Mouse (Mus musculus) kidney, embryonic 14.5 days (tissue): ENCODE data around the gene Plbd2. TPM values are rescaled to one million over a fixed set of nuclear protein-coding genes. Genes with fewer than 3 reads are reported as not detected.
A peak's percentile ranks its signal among the peaks of the same experiment; 100 is the strongest.

Experiments
- ATAC-seq: fragments of 200-750 bp; cut with Nextera tagmentation; 2 replicates; pipeline ENCODE4 v1.8.0; 2017; ENCODE audit warnings: moderate number of reproducible peaks, mild to moderate bottlenecking, moderate TSS enrichment, moderate library complexity; ENCODE audit not compliant: low FRiP score, low TSS enrichment
- H3K27ac ChIP-seq: fragments of 300-500 bp; sonication (generic); 2 replicates; pipeline ENCODE4 v1.5.1; 2014; ENCODE audit warnings: low read depth, mild to moderate bottlenecking, low read length, moderate library complexity, mixed read lengths
- H3K27me3 ChIP-seq: fragments of 300-500 bp; sonication (generic); 2 replicates; pipeline ENCODE4 v1.6.1; 2014; ENCODE audit warnings: mild to moderate bottlenecking, low read length; ENCODE audit not compliant: control insufficient read depth, insufficient read depth
- H3K36me3 ChIP-seq: fragments of 300-500 bp; sonication (generic); 2 replicates; pipeline ENCODE4 v1.6.1; 2014; ENCODE audit warnings: low read length, mixed read lengths; ENCODE audit not compliant: control insufficient read depth, insufficient read depth
- H3K4me1 ChIP-seq: fragments of 300-500 bp; sonication (generic); 2 replicates; pipeline ENCODE4 v1.6.1; 2014; ENCODE audit warnings: low read length, mixed read lengths; ENCODE audit not compliant: control insufficient read depth, insufficient read depth
- H3K4me2 ChIP-seq: fragments of 300-500 bp; sonication (generic); replicated peaks from 2 replicates; pipeline ENCODE4 v1.6.1; 2014; ENCODE audit warnings: low read depth, mild to moderate bottlenecking, low read length
- H3K4me3 ChIP-seq: fragments of 300-500 bp; sonication (generic); 2 replicates; pipeline ENCODE4 v1.5.1; 2014; ENCODE audit warnings: mild to moderate bottlenecking, low read length
- H3K9ac ChIP-seq: fragments of 300-500 bp; sonication (generic); 2 replicates; pipeline ENCODE4 v1.6.1; 2014; ENCODE audit warnings: low read depth, mild to moderate bottlenecking, low read length, moderate library complexity
- H3K9me3 ChIP-seq: fragments of 300-500 bp; sonication (generic); 2 replicates; pipeline ENCODE4 v1.6.1; 2016; ENCODE audit warnings: low read length; ENCODE audit not compliant: control insufficient read depth
- WGBS: fragments of 180-500 bp; shearing (Covaris S2); extraction: QIAGEN DNeasy Blood & Tissue Kit; methylation state at CpG from one replicate; pipeline ENCODE4 v1.1.7; 2014; 5-methylcytosine and 5-hydroxymethylcytosine counted together
- polyA plus RNA-seq: library from polyadenylated mRNA; unstranded; fragments of >200 nt; fragmentation: Nextera tagmentation; extraction: Ambion mirVana; gene quantifications from 2 replicates; pipeline ENCODE4 v1.2.1, GENCODE M21; 2014

Gene Plbd2
- polyA plus RNA-seq, 1 experiment from 2014 or later: 44.5 TPM

DNA sequence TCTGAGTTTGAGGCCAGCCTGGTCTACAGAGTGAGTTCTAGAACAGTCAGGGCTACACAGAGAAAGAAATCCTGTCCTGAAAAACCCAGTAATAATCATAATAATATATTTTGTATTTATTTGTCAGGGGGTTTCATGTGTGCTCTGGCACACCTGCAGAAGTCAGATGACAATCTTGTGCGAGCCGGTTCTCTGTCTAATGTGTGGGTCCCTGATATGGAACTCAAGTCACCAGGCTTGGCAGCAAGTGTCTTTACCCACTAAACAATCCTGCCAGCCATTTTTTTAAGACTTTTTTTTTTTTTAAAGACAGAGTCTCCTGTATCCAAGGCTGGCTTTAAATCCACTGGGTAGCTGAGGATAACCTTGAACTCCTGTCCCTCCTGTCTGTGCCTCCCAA is 30.1 kb downstream of the Plbd2 start:
- Histone ChIP-seq H3K4me2 (no peak overlapping the region), H3K27me3 (no peaks in the 10 kb centered on the region), H3K36me3 (no peaks in the 10 kb centered on the region), H3K9ac (no peak overlapping the region), H3K4me3 (no peak overlapping the region), H3K27ac (no peak overlapping the region), H3K9me3 (no peaks in the 10 kb centered on the region), H3K4me1 (no peaks in the 10 kb centered on the region; the same call in 1 of the 2 replicates)
- ATAC-seq: no peak
- 88% methylated on average over 2 of the region's 2 CpGs for WGBS

DNA sequence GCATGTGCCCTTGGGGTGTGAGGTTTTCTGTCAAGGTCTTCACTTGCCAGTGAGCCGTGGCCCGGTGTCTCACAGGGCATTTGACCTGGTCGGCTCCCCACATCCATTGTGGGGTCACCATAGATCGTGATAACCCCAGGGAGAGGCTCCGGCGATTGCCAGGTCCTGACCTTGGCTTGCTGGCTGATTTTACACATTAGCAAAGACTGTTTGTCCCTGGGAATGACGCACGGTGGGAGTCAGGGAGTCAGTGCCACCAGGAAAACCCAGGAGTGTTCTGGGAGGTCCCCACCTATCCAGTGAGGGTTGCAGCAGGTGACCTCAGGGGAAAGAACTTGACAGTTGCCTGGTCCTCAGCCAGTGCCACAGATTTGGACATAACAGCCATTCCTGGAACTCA is 30.7 kb downstream of the Plbd2 start, which contains the start of gene Sdsl:
Gene Sdsl, minus strand, starts transcription at position 41 of the 400 bp plus-strand sequence.
- no peak within 1 kb of the TSS for H3K4me2 ChIP-seq
- H3K27me3 ChIP-seq: no peaks in the 10 kb centered on the region
- ATAC-seq: no peak
- 71% methylated on average over 8 of the region's 8 CpGs for WGBS
- H3K27ac ChIP-seq: no peak within 1 kb of the TSS
- H3K4me3 ChIP-seq: no peak within 1 kb of the TSS
- H3K36me3 ChIP-seq: no peaks in the 10 kb centered on the region
- H3K9ac ChIP-seq: no peak within 1 kb of the TSS
- H3K9me3 ChIP-seq: no peaks in the 10 kb centered on the region
- no peaks in the 10 kb centered on the region; the same call in 1 of the 2 replicates for H3K4me1 ChIP-seq

DNA sequence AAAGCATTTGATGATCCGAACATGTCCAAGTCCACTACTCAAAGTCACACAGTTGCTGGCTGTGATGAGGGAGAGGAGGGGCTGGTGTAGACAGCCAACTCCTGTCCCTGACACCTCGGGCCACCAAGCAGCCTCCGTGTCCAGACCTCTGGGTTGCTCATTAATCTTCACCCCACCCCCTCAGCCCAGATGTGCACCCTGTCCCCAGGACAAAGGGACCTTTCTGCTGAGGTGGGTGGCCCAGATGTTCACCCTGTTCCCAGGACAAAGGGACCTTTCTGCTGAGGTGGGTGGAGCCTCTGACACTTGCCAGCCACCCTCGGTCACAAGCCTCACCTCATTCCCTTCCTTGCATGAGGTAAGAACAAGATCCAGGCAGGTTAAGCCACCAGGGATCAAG is 31.9 kb downstream of the Plbd2 start:
- WGBS: 31% methylated on average over 4 of the region's 4 CpGs
- Histone ChIP-seq H3K27me3 (no peaks in the 10 kb centered on the region), H3K4me3 (no peak overlapping the region), H3K9me3 (no peaks in the 10 kb centered on the region), H3K4me1 (no peaks in the 10 kb centered on the region; the same call in 1 of the 2 replicates), H3K27ac (no peak overlapping the region), H3K9ac (no peak overlapping the region), H3K4me2 (no peak overlapping the region), H3K36me3 (no peaks in the 10 kb centered on the region)
- no peak for ATAC-seq

DNA sequence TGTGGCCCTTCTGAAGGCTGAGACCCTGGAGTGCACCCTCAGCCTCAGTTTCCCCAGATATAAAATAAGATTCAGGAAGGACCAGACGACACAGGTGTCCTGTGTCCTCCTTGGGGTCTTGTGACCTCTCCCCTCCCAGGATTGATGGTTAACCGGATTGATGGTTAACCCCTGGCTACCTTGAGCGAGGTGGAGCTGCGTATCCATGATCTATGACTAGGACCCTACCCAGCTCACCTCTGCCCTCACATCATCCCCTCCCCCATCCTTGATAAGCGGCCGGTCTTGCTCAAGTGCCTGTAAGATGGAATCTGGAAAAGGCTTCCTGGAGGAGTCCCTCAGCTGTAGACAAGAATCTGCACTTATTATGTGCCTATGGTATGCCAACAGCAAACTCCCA is 34.6 kb downstream of the Plbd2 start:
- no peak for ATAC-seq
- no peaks in the 10 kb centered on the region for H3K4me1 ChIP-seq
- no peak overlapping the region for H3K4me3 ChIP-seq
- H3K4me2 ChIP-seq: no peak overlapping the region
- H3K27ac ChIP-seq: no peak overlapping the region
- 63% methylated on average over 6 of the region's 6 CpGs for WGBS
- no peaks in the 10 kb centered on the region for H3K36me3 ChIP-seq
- no peaks in the 10 kb centered on the region for H3K27me3 ChIP-seq
- no peak overlapping the region for H3K9ac ChIP-seq
- no peaks in the 10 kb centered on the region for H3K9me3 ChIP-seq

DNA sequence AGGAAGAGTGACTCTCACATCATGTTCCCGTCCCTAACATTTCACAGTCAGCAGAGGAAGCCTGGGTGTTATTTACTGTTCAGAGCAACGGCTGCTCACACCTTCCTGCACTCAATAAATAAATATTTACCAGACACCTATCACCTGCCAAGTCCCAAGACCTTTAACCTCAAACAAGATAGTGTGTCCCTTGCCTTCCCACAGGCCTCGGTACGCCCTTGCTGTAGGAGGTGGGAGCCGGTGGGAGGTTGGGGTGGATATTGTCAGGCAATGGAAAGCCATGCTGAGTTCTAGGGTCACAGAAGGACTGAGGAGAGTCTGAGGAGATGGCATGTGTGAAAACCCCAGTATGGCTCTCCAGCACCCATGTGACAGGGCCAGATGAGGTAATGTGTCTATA is 35.1 kb downstream of the Plbd2 start:
- no peaks in the 10 kb centered on the region for H3K27me3 ChIP-seq
- H3K27ac ChIP-seq: no peak overlapping the region
- H3K4me2 ChIP-seq: no peak overlapping the region
- no peak overlapping the region for H3K9ac ChIP-seq
- H3K4me3 ChIP-seq: no peak overlapping the region
- H3K36me3 ChIP-seq: no peaks in the 10 kb centered on the region
- ATAC-seq: no peak
- H3K9me3 ChIP-seq: no peaks in the 10 kb centered on the region
- no peaks in the 10 kb centered on the region for H3K4me1 ChIP-seq
- WGBS: 67% methylated on average over 5 of the region's 5 CpGs

DNA sequence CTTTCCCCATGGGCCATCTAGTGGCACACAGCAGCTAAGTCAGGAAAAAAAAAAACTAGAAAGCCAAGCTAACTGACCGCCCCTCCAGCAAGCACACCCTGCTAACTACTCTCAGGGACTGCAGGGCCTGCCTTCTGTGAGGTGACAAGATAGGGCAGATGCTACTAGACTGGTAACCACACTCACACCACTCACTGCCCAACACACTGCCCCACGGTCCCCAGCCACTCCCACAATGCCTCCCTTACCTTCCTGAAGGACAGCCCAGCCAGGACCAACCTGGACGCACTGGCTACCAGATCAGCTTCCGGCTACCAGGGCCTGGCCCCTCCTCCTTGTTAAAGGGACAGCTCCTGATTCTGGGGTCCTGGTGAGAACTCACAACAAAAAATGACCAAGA is 36.4 kb downstream of the Plbd2 start:
- no peaks in the 10 kb centered on the region for H3K4me1 ChIP-seq
- no peaks in the 10 kb centered on the region for H3K27me3 ChIP-seq
- peak; percentile 76; the same call in 1 of the 2 replicates for ATAC-seq
- H3K4me3 ChIP-seq: peak overlapping the region; percentile 27
- H3K9ac ChIP-seq: peak overlapping the region; percentile 28; the same call in 1 of the 2 replicates
- H3K27ac ChIP-seq: no peak overlapping the region
- 6% methylated on average over 4 of the region's 4 CpGs for WGBS
- H3K4me2 ChIP-seq: peak overlapping the region; percentile 32
- H3K36me3 ChIP-seq: no peaks in the 10 kb centered on the region
- H3K9me3 ChIP-seq: no peaks in the 10 kb centered on the region

DNA sequence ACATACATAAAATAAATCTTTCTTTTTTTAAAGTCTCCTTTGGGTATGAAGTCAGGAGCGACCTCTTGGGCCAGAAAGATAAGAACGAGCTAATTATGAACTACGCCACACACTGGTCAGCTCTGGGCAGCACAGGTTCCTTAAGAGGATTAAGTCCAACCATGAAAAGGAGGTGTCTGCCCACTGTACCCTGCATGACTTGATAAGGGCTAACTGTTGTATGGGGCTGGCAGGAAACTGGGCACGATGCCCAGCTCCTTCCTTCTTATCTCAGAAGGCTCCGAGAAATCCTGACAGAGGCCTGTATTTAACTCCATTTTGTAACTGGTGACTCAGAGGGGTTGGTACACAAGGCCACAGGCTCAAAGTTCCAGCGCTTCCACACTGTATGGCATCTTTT is 37.6 kb downstream of the Plbd2 start:
- Histone ChIP-seq H3K27ac (no peak overlapping the region), H3K9ac (no peak overlapping the region), H3K4me1 (no peaks in the 10 kb centered on the region), H3K9me3 (no peaks in the 10 kb centered on the region), H3K4me3 (no peak overlapping the region), H3K36me3 (no peaks in the 10 kb centered on the region), H3K27me3 (no peaks in the 10 kb centered on the region), H3K4me2 (no peak overlapping the region)
- WGBS: 83% methylated on average over 6 of the region's 6 CpGs
- ATAC-seq: no peak

DNA sequence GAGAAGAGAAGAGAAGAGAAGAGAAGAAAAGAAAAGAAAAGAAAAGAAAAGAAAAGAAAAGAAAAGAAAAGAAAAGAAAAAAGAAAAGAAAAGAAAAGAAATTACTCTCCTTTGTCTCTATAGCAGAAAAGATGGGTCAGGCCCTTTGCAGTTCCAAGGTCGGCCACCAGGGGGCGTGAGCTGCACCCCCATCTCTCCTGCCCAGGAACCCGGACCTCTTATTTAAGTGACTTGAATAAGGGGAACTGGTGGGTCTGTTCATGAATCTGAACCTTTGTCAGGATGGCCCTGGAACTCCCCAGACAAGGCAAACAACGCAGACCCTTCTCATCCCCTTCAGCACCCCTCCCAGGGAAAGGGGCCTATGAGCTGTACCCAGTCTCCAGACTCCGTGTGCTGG is 38.4 kb downstream of the Plbd2 start:
- H3K4me3 ChIP-seq: no peak overlapping the region
- no peaks in the 10 kb centered on the region for H3K4me1 ChIP-seq
- H3K4me2 ChIP-seq: no peak overlapping the region
- no peak overlapping the region for H3K9ac ChIP-seq
- H3K27ac ChIP-seq: no peak overlapping the region
- no peaks in the 10 kb centered on the region for H3K9me3 ChIP-seq
- no peak for ATAC-seq
- no peaks in the 10 kb centered on the region for H3K27me3 ChIP-seq
- 45% methylated on average over 5 of the region's 5 CpGs for WGBS
- no peaks in the 10 kb centered on the region for H3K36me3 ChIP-seq

DNA sequence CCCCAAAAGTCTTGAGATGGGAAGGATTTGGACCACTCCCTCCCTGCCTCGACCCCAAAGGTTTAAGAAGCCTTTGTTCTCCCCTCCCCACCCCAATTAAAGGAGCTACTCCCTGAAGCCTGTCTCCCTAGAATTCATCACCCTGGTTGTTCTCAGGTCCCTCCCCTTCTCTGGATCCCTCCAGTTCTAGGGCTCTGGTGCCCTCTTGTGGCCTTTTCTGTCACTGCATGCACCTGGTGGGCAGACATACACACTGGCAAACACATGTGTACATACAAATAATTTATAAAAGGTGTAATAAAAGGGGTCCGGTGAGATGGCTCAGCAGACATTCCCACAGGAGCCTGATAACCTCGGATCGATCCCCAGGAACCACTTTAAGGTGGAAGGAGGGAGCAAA is 39.1 kb downstream of the Plbd2 start:
- no peak overlapping the region for H3K4me3 ChIP-seq

More for the DNA sequence above, 39.1 kb downstream of the Plbd2 start:
- H3K9ac ChIP-seq: no peak overlapping the region
- ATAC-seq: no peak
- 82% methylated on average over 4 of the region's 4 CpGs for WGBS
- no peak overlapping the region for H3K27ac ChIP-seq
- no peaks in the 10 kb centered on the region for H3K9me3 ChIP-seq
- no peak overlapping the region for H3K4me2 ChIP-seq
- no peaks in the 10 kb centered on the region for H3K36me3 ChIP-seq
- H3K4me1 ChIP-seq: no peaks in the 10 kb centered on the region
- H3K27me3 ChIP-seq: no peaks in the 10 kb centered on the region
